Mouse (Mus musculus): ENCODE data around the gene Nexmif. TPM values are rescaled to one million over a fixed set of nuclear protein-coding genes. Genes with fewer than 3 reads are reported as not detected.
A peak's percentile ranks its signal among the peaks of the same experiment; 100 is the strongest.

The Nexmif gene
- total RNA-seq, 1 experiment: 12.6 TPM

DNA sequence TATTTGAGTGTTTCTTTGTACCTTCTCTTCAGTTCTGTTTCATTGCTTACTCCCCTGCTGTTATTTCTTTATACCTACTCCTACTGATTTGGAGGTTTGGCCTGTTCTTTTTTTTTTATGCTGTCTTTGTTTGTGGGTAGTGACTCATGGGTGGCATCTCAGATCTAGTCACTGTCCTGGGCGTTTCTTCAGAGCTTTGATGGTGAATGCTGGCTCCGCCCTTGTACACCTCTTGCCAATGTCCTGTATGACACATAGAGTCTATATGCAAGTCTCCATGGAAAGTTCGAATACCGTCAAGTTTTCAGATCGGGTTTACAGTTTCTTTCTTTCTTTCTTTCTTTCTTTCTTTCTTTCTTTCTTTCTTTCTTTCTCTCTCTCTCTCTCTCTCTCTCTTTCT lies 167.1 kb downstream of the Nexmif start:
- no peak for DNase-seq (ENCODE audit: low read depth, low spot score)
- H3K9ac ChIP-seq (ENCODE audit: insufficient read depth, low read depth, low read length, poor library complexity, severe bottlenecking): no peak overlapping the region
- H3K27ac ChIP-seq (ENCODE audit: insufficient read depth, low read depth, low read length, poor library complexity, severe bottlenecking): no peak overlapping the region
- TF ChIP-seq CHD2 (IDR thresholded peaks at IDR 0.05; ENCODE audit: low read depth, low read length) (no peak), ZNF384 (IDR thresholded peaks at IDR 0.05; ENCODE audit: low read depth, low read length) (no peak)
- no peak overlapping the region for H3K4me3 ChIP-seq (ENCODE audit: insufficient read depth in 1 of 2, low read depth in 1 of 2, low read length in 2 of 2, poor library complexity in 1 of 2, severe bottlenecking in 1 of 2)
- H3K36me3 ChIP-seq (ENCODE audit: control insufficient read depth, insufficient read depth, low read length, poor library complexity, severe bottlenecking): no peaks in the 10 kb centered on the region
- in situ Hi-C loops (cut with MboI; ENCODE audit: low sequenced_read_pairs in 2 of 2, unreplicated experiment in 2 of 2): no loop called here
- H3K9me3 ChIP-seq (ENCODE audit: control insufficient read depth, insufficient read depth, low read depth, low read length): no peaks in the 10 kb centered on the region
- no peaks in the 10 kb centered on the region for H3K4me1 ChIP-seq (ENCODE audit: control insufficient read depth in 2 of 2, insufficient read depth in 2 of 2, low read length in 2 of 2, poor library complexity in 1 of 2)

DNA sequence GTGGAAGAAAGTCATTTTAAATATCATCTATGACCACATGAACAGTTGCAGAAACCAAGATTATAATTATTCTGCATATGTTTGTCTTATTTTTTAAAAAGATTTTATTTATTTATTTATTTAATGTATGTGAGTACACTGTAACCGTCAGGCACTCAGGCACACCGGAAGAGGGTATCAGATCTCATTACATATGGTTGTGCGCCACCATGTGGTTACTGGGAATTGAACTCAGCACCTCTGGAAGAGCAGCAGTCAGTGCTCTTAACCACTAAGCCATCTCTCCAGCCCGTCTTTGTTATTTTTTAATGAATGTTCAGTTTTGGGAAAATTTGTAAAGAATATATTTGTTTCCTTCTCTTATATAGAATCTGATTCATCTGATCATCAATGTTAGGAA lies 168.2 kb downstream of the Nexmif start:
- Histone ChIP-seq H3K9me3 (ENCODE audit: control insufficient read depth, insufficient read depth, low read depth, low read length) (no peaks in the 10 kb centered on the region), H3K9ac (ENCODE audit: insufficient read depth, low read depth, low read length, poor library complexity, severe bottlenecking) (no peak overlapping the region), H3K4me3 (ENCODE audit: insufficient read depth in 1 of 2, low read depth in 1 of 2, low read length in 2 of 2, poor library complexity in 1 of 2, severe bottlenecking in 1 of 2) (no peak overlapping the region), H3K36me3 (ENCODE audit: control insufficient read depth, insufficient read depth, low read length, poor library complexity, severe bottlenecking) (no peaks in the 10 kb centered on the region), H3K27ac (ENCODE audit: insufficient read depth, low read depth, low read length, poor library complexity, severe bottlenecking) (no peak overlapping the region), H3K4me1 (ENCODE audit: control insufficient read depth in 2 of 2, insufficient read depth in 2 of 2, low read length in 2 of 2, poor library complexity in 1 of 2) (no peaks in the 10 kb centered on the region)
- in situ Hi-C loops (cut with MboI; ENCODE audit: low sequenced_read_pairs in 2 of 2, unreplicated experiment in 2 of 2): no loop called here
- peak; percentile 3 for DNase-seq (ENCODE audit: low read depth, low spot score)
- TF ChIP-seq ZC3H11A (IDR thresholded peaks at IDR 0.05; ENCODE audit: borderline replicate concordance, low read depth, low read length): no peak
- TF ChIP-seq ZNF384 (IDR thresholded peaks at IDR 0.05; ENCODE audit: low read depth, low read length): no peak
- TF ChIP-seq CHD2 (IDR thresholded peaks at IDR 0.05; ENCODE audit: low read depth, low read length): no peak
- no peak for TF ChIP-seq HCFC1 (IDR thresholded peaks at IDR 0.05; ENCODE audit: borderline replicate concordance, insufficient read depth, low read length)
- TF ChIP-seq MAFK (IDR thresholded peaks at IDR 0.05; ENCODE audit: insufficient read depth, low read depth, low read length): no peak

Other genes starting within 250 kb of the Nexmif start
- 50.8 and 69.9 TPM in 2 replicates for gene Rlim, start 219.9 kb downstream of the Nexmif start, total RNA-seq (2012; rRNA removed)
- gene Abcb7, start 212.7 kb upstream of the Nexmif start, total RNA-seq (2012; rRNA removed): 37.7 and 38.7 TPM in 2 replicates

All from ES-E14 (cell line).